Mouse (Mus musculus): ENCODE measurements at regions not wholly inside any gene's neighbourhood (a gene's known extent, or its start where the extent isn't known, plus 50 kb on each side); places are given as distances from the start of the nearest gene placed in this dataset.

- H3K36me3 ChIP-seq (replicated peaks; ENCODE audit: control insufficient read depth, insufficient read depth): no peaks in the 10 kb centered on the region
- no peaks in the 10 kb centered on the region for H3K9me3 ChIP-seq (ENCODE audit: control insufficient read depth, low read length)
- 33% methylated on average over 3 of the region's 3 CpGs for WGBS
- no peak overlapping the region for H3K9ac ChIP-seq
- no peak overlapping the region for H3K4me3 ChIP-seq (replicated peaks; ENCODE audit: low read length)
- no peaks in the 10 kb centered on the region for H3K27me3 ChIP-seq (ENCODE audit: control insufficient read depth, insufficient read depth, low read length)
- ATAC-seq (ENCODE audit: low FRiP score) (no peak), DNase-seq (ENCODE audit: low spot score) (peak; percentile 20)
- no peak overlapping the region for H3K27ac ChIP-seq
- H3K4me1 ChIP-seq (replicated peaks; ENCODE audit: control insufficient read depth, insufficient read depth, low read length): no peaks in the 10 kb centered on the region
- no peak overlapping the region for H3K4me2 ChIP-seq (replicated peaks)
These were observed 713.3 kb upstream of the Pom121l12 start for GRCm38 (mm10) chr11:13885775-13886174.

GRCm38 (mm10) chr11:13893301-13893700, 705.8 kb upstream of the Pom121l12 start:
- Histone ChIP-seq H3K27me3 (ENCODE audit: control insufficient read depth, insufficient read depth, low read length) (no peaks in the 10 kb centered on the region), H3K36me3 (replicated peaks; ENCODE audit: control insufficient read depth, insufficient read depth) (no peaks in the 10 kb centered on the region), H3K4me3 (replicated peaks; ENCODE audit: low read length) (no peak overlapping the region), H3K27ac (no peak overlapping the region), H3K9ac (no peak overlapping the region), H3K4me1 (replicated peaks; ENCODE audit: control insufficient read depth, insufficient read depth, low read length) (no peaks in the 10 kb centered on the region), H3K4me2 (replicated peaks) (no peak overlapping the region), H3K9me3 (ENCODE audit: control insufficient read depth, low read length) (no peaks in the 10 kb centered on the region)
- ATAC-seq (ENCODE audit: low FRiP score) (no peak), DNase-seq (ENCODE audit: low spot score) (peak; percentile 12)
